Mouse (Mus musculus): Measurements from ENCODE around the gene Tmem130. TPM values are rescaled to one million over a fixed set of nuclear protein-coding genes. Genes with fewer than 3 reads are reported as not detected.
"Not testable (repeated sequence)": the region's sequence is repeated elsewhere in the genome, so short reads cannot be mapped to it uniquely, and the experiment has no call there.

The Tmem130 gene
- polyA plus RNA-seq, 2 experiments: 0.79 TPM; not detected in 1

DNA sequence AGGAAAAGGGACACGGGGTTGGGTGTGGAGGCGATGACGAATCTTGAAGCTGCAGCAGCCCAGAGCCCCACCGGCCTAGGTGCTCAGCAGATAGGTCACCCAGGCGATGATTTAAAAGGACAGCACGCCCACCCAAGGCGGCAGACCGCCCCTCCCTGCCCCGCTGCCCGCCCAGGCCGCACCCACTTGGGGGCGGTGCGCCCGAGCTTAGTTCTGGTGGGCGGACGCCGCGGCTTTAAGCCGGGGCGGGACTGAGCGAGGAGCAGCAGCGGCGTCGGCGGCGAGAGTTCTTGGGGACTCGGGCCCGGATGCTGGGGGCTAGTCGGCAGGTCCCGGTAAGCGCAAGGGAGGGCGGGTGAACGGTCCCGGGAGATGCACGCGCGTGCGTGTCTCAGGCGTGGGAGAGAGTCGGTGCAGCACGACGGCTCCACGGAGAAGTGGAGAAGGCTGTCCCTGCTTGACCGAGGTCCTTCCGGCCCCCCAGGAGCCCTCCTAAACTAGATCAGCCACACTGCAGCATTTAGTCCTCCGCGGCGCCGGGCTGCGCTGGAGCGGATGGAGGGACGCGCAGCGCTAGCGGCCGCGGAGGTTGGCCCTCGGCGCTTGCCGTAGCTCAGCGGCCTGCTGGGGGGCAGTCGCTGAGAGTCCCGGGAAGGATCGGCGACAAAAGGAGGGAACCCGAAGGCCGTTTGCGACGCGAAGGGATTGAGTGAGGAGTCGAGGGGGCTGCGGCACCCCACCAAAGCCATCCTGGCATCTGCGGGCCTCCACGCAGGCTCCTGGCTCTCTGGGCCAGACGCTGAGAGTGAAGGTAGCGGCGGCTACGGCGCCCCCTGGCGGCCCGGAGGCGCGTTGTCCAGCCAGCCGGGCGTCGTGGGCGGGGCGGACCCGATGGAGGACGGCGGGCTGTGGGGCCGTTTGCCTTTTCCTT is 6.6 kb upstream of the Tmem130 start:
- 0% methylated on average over 72 of the region's 92 CpGs for WGBS
- peaks cover 10% of the 10 kb centered on the region for H3K4me1 ChIP-seq (ENCODE audit: control insufficient read depth, insufficient read depth, low read length)
- H3K9me3 ChIP-seq (ENCODE audit: control insufficient read depth, low read length): no peaks in the 10 kb centered on the region
- H3K27ac ChIP-seq (replicated peaks; ENCODE audit: low read depth, low read length): peak overlapping the region; percentile 94
- DNase-seq (ENCODE audit: low spot score) (peak; percentile 87), ATAC-seq (ENCODE audit: low FRiP score, low read depth) (peak; percentile 94)
- H3K9ac ChIP-seq (ENCODE audit: low read depth, low read length, severe bottlenecking): peak overlapping the region; percentile 90
- H3K4me2 ChIP-seq (replicated peaks; ENCODE audit: low read depth, low read length, severe bottlenecking): peak overlapping the region; percentile 85
- peaks cover 23% of the 10 kb centered on the region for H3K36me3 ChIP-seq (ENCODE audit: control insufficient read depth, insufficient read depth, low read length)
- peak overlapping the region; percentile 69 for H3K4me3 ChIP-seq (replicated peaks; ENCODE audit: low read length)
- TF ChIP-seq POLR2A (IDR thresholded peaks at IDR 0.05; ENCODE audit: borderline replicate concordance, extremely low read depth, insufficient read depth, insufficient read length): peak; percentile 67
- no peaks in the 10 kb centered on the region for H3K27me3 ChIP-seq (ENCODE audit: control insufficient read depth, insufficient read depth, low read length)

DNA sequence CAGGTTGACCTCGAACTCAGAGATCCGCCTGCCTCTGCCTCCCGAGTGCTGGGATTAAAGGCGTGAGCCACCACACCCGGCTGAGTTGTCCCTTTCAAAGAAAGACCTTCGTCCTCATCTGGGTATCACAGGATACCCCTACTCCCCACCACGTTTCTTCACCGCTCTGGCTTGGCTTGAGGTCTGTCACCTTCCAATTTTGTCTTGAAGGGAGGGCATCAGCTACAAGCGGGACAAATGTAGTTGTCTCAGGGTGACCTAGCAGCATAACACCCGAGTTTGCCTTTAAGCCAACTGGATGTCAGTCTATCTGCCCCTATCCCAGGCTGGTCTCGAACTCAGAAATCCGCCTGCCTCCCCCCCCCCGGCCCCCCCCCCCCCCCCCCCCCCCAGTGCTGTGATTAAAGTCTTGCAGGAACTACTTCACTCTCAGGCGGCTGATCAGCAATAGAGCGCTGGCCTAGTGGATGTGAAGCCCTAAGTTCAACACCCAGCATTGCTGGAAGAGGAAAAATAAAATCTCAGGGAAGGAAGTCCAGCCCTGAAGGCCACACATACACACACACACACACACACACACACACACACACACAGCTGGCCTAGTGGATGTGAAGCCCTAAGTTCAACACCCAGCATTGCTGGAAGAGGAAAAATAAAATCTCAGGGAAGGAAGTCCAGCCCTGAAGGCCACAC is 5.6 kb upstream of the Tmem130 start, which contains the start of gene Trrap:
TSS of gene Trrap (plus strand) at position 627 of the 693 bp plus-strand sequence.
- Histone ChIP-seq H3K36me3 (ENCODE audit: control insufficient read depth, insufficient read depth, low read length) (peaks cover 17% of the 10 kb centered on the region), H3K27ac (replicated peaks; ENCODE audit: low read depth, low read length) (peak within 1 kb of the TSS; percentile 94), H3K4me2 (replicated peaks; ENCODE audit: low read depth, low read length, severe bottlenecking) (peak within 1 kb of the TSS; percentile 85), H3K4me3 (replicated peaks; ENCODE audit: low read length) (peak within 1 kb of the TSS; percentile 69), H3K9ac (ENCODE audit: low read depth, low read length, severe bottlenecking) (peak within 1 kb of the TSS; percentile 90)
- not testable (repeated sequence) for DNase-seq (ENCODE audit: low spot score); H3K9me3 ChIP-seq (ENCODE audit: control insufficient read depth, low read length); H3K27me3 ChIP-seq (ENCODE audit: control insufficient read depth, insufficient read depth, low read length); H3K4me1 ChIP-seq (ENCODE audit: control insufficient read depth, insufficient read depth, low read length)
- ATAC-seq (ENCODE audit: low FRiP score, low read depth): peak; percentile 6; the same call in 1 of the 2 replicates
- 83% methylated on average over 13 of the region's 15 CpGs for WGBS

DNA sequence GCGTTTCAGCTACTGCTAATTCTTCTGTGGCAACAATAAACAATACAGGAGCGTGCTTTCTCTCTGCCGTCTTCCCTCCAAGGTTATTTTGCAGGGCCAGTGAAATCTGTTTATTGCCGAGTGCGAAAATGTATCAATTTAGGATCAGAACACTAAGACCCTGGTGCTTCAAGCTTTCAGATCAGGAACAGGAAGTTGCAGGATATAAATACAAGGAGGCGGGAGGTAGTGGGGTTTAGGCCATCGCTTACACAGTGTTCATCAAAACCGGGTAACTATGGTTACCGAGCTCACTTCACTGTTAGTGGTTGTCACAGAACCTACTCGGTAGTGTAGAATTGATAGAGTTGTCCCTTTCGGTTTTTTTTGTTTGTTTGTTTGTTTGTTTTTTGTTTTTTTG is 5.0 kb upstream of the Tmem130 start:
- peaks cover 12% of the 10 kb centered on the region; the same call in 1 of the 2 replicates for H3K27me3 ChIP-seq (ENCODE audit: control insufficient read depth, insufficient read depth, low read length)
- peaks cover 10% of the 10 kb centered on the region for H3K4me1 ChIP-seq (ENCODE audit: control insufficient read depth, insufficient read depth, low read length)
- ATAC-seq (ENCODE audit: low FRiP score, low read depth) (no peak), DNase-seq (ENCODE audit: low spot score) (no peak)
- TF ChIP-seq POLR2A (IDR thresholded peaks at IDR 0.05; ENCODE audit: borderline replicate concordance, extremely low read depth, insufficient read depth, insufficient read length): no peak
- no peak overlapping the region for H3K4me2 ChIP-seq (replicated peaks; ENCODE audit: low read depth, low read length, severe bottlenecking)
- no peak overlapping the region for H3K9ac ChIP-seq (ENCODE audit: low read depth, low read length, severe bottlenecking)
- H3K36me3 ChIP-seq (ENCODE audit: control insufficient read depth, insufficient read depth, low read length): peaks cover 12% of the 10 kb centered on the region
- no peak overlapping the region for H3K4me3 ChIP-seq (replicated peaks; ENCODE audit: low read length)
- WGBS: 83% methylated on average over 11 of the region's 11 CpGs
- H3K27ac ChIP-seq (replicated peaks; ENCODE audit: low read depth, low read length): no peak overlapping the region
- no peaks in the 10 kb centered on the region for H3K9me3 ChIP-seq (ENCODE audit: control insufficient read depth, low read length)

DNA sequence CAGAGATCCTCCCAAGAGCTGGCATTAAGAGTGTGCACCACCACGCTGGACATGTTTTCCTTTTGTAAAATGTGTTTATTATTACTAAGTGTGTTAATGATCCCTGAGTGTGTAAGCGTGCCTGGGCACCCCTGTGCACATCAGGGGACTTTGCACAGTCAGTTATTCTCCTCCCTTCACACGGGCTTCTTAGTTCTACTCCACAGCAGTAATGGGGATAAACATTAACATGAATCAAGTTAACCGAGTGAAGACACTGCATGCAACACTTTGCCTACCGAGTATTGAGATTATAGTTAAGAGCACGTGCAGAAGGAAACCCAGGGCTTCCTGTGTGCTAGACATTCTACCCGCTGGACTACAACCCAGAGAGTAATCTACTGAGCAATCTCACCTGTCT is 4.4 kb upstream of the Tmem130 start:
- Histone ChIP-seq H3K4me2 (replicated peaks; ENCODE audit: low read depth, low read length, severe bottlenecking) (no peak overlapping the region), H3K9ac (ENCODE audit: low read depth, low read length, severe bottlenecking) (no peak overlapping the region), H3K27ac (replicated peaks; ENCODE audit: low read depth, low read length) (no peak overlapping the region), H3K36me3 (ENCODE audit: control insufficient read depth, insufficient read depth, low read length) (peaks cover 5% of the 10 kb centered on the region), H3K27me3 (ENCODE audit: control insufficient read depth, insufficient read depth, low read length) (peaks cover 18% of the 10 kb centered on the region; the same call in 1 of the 2 replicates), H3K4me3 (replicated peaks; ENCODE audit: low read length) (no peak overlapping the region), H3K4me1 (ENCODE audit: control insufficient read depth, insufficient read depth, low read length) (peaks cover 10% of the 10 kb centered on the region), H3K9me3 (ENCODE audit: control insufficient read depth, low read length) (no peaks in the 10 kb centered on the region)
- 77% methylated on average over 7 of the region's 7 CpGs for WGBS
- TF ChIP-seq POLR2A (IDR thresholded peaks at IDR 0.05; ENCODE audit: borderline replicate concordance, extremely low read depth, insufficient read depth, insufficient read length): no peak
- no peak for DNase-seq (ENCODE audit: low spot score)
- no peak for ATAC-seq (ENCODE audit: low FRiP score, low read depth)

DNA sequence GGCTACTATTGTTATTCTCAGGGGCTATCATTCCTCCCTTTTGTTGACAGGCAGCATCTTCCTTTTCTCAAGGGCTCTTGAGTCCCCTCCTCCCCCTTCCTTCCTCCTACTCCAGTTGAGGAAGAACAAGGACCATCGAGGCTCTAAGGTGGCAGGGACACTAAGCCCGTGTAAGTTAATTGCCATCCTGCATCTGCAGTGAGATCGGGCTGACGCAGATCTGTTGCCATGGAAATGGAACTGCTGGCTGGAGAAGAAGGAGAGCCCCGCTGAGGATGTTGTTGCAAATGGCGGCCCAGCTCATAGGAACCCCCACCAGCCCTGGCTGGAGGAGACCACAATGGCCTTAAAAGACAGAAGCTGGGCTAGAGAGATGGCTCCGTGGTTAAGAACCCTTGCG is 3.2 kb downstream of the Tmem130 start:
- 10% methylated on average over 8 of the region's 8 CpGs for WGBS
- ATAC-seq (ENCODE audit: low FRiP score, low read depth): no peak
- peaks cover 21% of the 10 kb centered on the region; the same call in 1 of the 2 replicates for H3K27me3 ChIP-seq (ENCODE audit: control insufficient read depth, insufficient read depth, low read length)
- H3K9me3 ChIP-seq (ENCODE audit: control insufficient read depth, low read length): no peaks in the 10 kb centered on the region
- no peak for TF ChIP-seq POLR2A (IDR thresholded peaks at IDR 0.05; ENCODE audit: borderline replicate concordance, extremely low read depth, insufficient read depth, insufficient read length)
- no peak overlapping the region for H3K4me2 ChIP-seq (replicated peaks; ENCODE audit: low read depth, low read length, severe bottlenecking)
- no peaks in the 10 kb centered on the region for H3K36me3 ChIP-seq (ENCODE audit: control insufficient read depth, insufficient read depth, low read length)
- H3K4me3 ChIP-seq (replicated peaks; ENCODE audit: low read length): no peak overlapping the region
- H3K4me1 ChIP-seq (ENCODE audit: control insufficient read depth, insufficient read depth, low read length): no peaks in the 10 kb centered on the region
- no peak for DNase-seq (ENCODE audit: low spot score)
- no peak overlapping the region for H3K9ac ChIP-seq (ENCODE audit: low read depth, low read length, severe bottlenecking)
- no peak overlapping the region for H3K27ac ChIP-seq (replicated peaks; ENCODE audit: low read depth, low read length)

All from limb, embryonic 14.5 days (tissue).